Mouse (Mus musculus) limb, embryonic 13.5 days (tissue): ENCODE measurements around the gene Srpk2. TPM values are rescaled to one million over a fixed set of nuclear protein-coding genes. Genes with fewer than 3 reads are reported as not detected.
"Not testable (repeated sequence)": the region's sequence is repeated elsewhere in the genome, so short reads cannot be mapped to it uniquely, and the experiment has no call there.

Source experiments
- ATAC-seq: fragments of 200-750 bp; cut with Nextera tagmentation; 2 replicates; pipeline ENCODE4 v1.8.0; 2017; ENCODE audit warnings: low read depth, moderate number of reproducible peaks, moderate TSS enrichment; ENCODE audit not compliant: low FRiP score
- H3K27ac ChIP-seq: fragments of 300-500 bp; sonication (generic); 2 replicates; pipeline ENCODE4 v1.5.1; 2015; ENCODE audit warnings: inconsistent platforms, mild to moderate bottlenecking, moderate library complexity
- H3K27me3 ChIP-seq: fragments of 300-500 bp; sonication (generic); 2 replicates; pipeline ENCODE4 v1.6.1; 2015; ENCODE audit warnings: mild to moderate bottlenecking, inconsistent platforms
- H3K36me3 ChIP-seq: fragments of 300-500 bp; sonication (generic); 2 replicates; pipeline ENCODE4 v1.6.1; 2015; ENCODE audit warnings: inconsistent platforms, mild to moderate bottlenecking, moderate library complexity
- H3K4me1 ChIP-seq: fragments of 300-500 bp; sonication (generic); 2 replicates; pipeline ENCODE4 v1.6.1; 2015; ENCODE audit warnings: inconsistent platforms
- H3K4me2 ChIP-seq: fragments of 300-500 bp; sonication (generic); replicated peaks from 2 replicates; pipeline ENCODE4 v1.6.1; 2015; ENCODE audit warnings: inconsistent platforms, mild to moderate bottlenecking, moderate library complexity
- H3K4me3 ChIP-seq: fragments of 300-500 bp; sonication (generic); 2 replicates; pipeline ENCODE4 v1.5.1; 2015; ENCODE audit warnings: moderate library complexity, mild to moderate bottlenecking, inconsistent platforms
- H3K9ac ChIP-seq: fragments of 300-500 bp; sonication (generic); 2 replicates; pipeline ENCODE4 v1.6.1; 2015; ENCODE audit warnings: mild to moderate bottlenecking, inconsistent platforms
- H3K9me3 ChIP-seq: fragments of 300-500 bp; sonication (generic); 2 replicates; pipeline ENCODE4 v1.6.1; 2016; ENCODE audit warnings: inconsistent platforms
- WGBS: fragments of 180-500 bp; shearing (Covaris S2); methylation state at CpG from one replicate; pipeline ENCODE4 v1.1.7; 2015; 5-methylcytosine and 5-hydroxymethylcytosine counted together
- polyA plus RNA-seq: library from polyadenylated mRNA; unstranded; fragments of >200 nt; fragmentation: Nextera tagmentation; extraction: Ambion mirVana; gene quantifications from 2 replicates; pipeline ENCODE4 v1.2.1, GENCODE M21; 2015

Gene Srpk2
- polyA plus RNA-seq, 1 experiment from 2014 or later, result 73.7 TPM

DNA sequence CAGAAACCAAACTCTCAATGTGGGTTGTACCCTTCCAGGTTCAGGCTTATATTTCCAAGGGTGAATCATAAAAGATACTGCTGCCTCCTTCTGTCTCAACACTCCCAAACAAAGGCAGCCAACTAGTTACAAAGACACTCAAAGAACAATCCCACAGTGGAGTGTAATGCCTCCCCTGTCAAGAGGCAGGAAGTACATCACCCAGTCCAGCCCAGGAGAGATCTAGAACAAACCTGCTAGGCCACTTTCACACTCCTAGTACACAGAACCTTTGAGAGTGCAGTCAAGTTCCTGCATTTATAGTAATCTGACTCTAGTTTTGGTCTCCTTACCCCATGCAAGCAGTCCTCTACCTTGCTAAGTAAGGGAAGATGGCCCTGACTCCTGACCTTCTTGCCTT, 18.5 kb downstream of the Srpk2 start:
- H3K9ac ChIP-seq, result no peak overlapping the region
- no peak overlapping the region for H3K4me2 ChIP-seq
- no peak for ATAC-seq
- H3K4me1 ChIP-seq, result peaks cover 3% of the 10 kb centered on the region; the same call in 1 of the 2 replicates
- no peak overlapping the region for H3K4me3 ChIP-seq
- H3K27ac ChIP-seq, result no peak overlapping the region
- peaks cover 3% of the 10 kb centered on the region for H3K36me3 ChIP-seq
- H3K9me3 ChIP-seq, result no peaks in the 10 kb centered on the region
- H3K27me3 ChIP-seq, result no peaks in the 10 kb centered on the region

DNA sequence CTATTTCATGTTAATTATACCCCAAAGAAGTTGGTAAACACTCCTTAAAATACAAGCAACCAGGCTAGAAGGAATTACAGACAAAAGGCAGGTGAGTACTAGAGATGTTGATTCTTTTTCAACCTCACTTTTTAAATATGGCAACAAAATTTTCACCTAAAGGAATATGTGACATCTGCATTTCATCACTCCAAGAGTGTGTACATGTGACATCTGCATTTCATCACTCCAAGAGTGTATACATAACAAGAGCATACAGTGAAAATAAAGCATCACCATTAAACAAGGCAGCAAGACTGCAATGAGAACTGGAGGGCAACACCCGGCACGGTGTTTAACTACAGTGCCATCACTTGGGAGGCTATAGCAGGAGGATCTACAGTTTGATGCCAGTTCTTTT, 23.2 kb downstream of the Srpk2 start:
- Histone ChIP-seq H3K4me1 (peaks cover 3% of the 10 kb centered on the region; the same call in 1 of the 2 replicates), H3K9ac (no peak overlapping the region), H3K4me2 (no peak overlapping the region), H3K9me3 (no peaks in the 10 kb centered on the region), H3K27me3 (no peaks in the 10 kb centered on the region), H3K27ac (no peak overlapping the region), H3K36me3 (no peaks in the 10 kb centered on the region), H3K4me3 (no peak overlapping the region)
- 80% methylated on average over 2 of the region's 2 CpGs for WGBS
- ATAC-seq, result no peak

DNA sequence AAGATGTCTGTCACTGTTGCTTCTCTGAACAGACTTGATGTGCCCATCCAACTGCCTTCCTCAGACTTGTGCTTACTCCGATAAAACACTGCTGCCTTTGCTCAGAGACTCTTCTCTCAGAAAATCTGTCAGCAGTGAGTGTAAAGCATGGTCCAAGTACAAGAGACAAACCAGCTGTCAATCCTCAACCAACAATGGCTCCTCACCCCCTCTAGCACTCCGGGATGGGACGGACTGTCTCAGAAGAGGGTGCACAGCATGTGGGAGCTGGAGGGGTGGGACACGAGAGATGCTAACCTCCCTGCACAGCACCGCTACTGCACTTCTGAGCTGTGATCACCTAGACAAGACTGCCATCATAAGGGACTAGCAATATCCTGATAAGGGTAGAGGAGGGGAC, 26.4 kb downstream of the Srpk2 start:
- no peak for ATAC-seq
- WGBS, result 87% methylated on average over 5 of the region's 5 CpGs
- Histone ChIP-seq H3K4me1 (peaks cover 6% of the 10 kb centered on the region), H3K27me3 (no peaks in the 10 kb centered on the region), H3K27ac (no peak overlapping the region), H3K4me3 (no peak overlapping the region), H3K9ac (no peak overlapping the region), H3K36me3 (no peaks in the 10 kb centered on the region), H3K9me3 (no peaks in the 10 kb centered on the region), H3K4me2 (no peak overlapping the region)

DNA sequence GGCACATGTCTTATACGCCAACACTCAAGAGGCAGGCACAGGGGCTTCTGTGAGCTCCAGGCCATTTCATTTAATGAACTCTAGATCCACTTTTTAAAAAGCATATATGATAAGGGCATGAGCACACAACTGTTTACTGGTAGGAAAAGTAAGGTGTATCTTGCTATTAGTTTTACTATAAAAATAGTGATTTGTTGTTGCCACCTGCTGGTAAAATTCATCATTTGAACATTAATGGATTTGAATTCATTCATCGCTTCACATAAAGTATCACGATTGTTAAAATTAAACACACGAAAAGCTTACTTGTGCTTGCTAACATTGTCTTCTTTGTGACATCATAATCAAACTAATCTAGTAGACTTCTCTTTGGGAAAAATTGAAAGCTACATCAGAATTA, 27.8 kb downstream of the Srpk2 start:
- Histone ChIP-seq H3K27me3 (no peaks in the 10 kb centered on the region), H3K4me3 (no peak overlapping the region), H3K4me2 (no peak overlapping the region), H3K9me3 (no peaks in the 10 kb centered on the region), H3K4me1 (peaks cover 6% of the 10 kb centered on the region), H3K27ac (no peak overlapping the region), H3K9ac (no peak overlapping the region), H3K36me3 (no peaks in the 10 kb centered on the region)
- no peak for ATAC-seq
- 90% methylated on average over 4 of the region's 4 CpGs for WGBS

DNA sequence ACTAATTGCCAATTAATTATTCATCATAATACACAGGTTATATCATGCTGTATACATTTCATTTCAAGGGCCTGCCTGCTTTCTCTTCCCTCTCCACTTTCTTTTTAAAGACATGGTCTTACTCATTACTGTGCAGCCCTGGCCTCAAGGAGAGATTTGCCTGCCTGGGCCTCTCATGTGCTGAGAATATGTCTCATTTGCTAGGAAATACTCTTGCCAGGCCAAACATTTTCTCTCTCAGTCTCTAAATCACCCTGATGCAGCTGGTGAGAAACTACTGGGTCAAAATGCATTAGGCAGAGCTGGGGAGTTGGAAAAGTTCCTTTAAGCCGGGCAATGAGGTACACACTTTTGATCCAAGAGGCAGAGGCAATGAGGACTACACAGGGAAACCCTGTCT, 29.4 kb downstream of the Srpk2 start:
- H3K4me2 ChIP-seq, result no peak overlapping the region
- H3K9me3 ChIP-seq, result no peaks in the 10 kb centered on the region
- H3K4me3 ChIP-seq, result no peak overlapping the region
- no peaks in the 10 kb centered on the region for H3K36me3 ChIP-seq
- WGBS, result 77% methylated on average over 1 of the region's 1 CpGs
- H3K4me1 ChIP-seq, result peaks cover 6% of the 10 kb centered on the region; the same call in 1 of the 2 replicates
- no peak overlapping the region for H3K9ac ChIP-seq
- H3K27ac ChIP-seq, result no peak overlapping the region
- ATAC-seq, result no peak
- H3K27me3 ChIP-seq, result no peaks in the 10 kb centered on the region

DNA sequence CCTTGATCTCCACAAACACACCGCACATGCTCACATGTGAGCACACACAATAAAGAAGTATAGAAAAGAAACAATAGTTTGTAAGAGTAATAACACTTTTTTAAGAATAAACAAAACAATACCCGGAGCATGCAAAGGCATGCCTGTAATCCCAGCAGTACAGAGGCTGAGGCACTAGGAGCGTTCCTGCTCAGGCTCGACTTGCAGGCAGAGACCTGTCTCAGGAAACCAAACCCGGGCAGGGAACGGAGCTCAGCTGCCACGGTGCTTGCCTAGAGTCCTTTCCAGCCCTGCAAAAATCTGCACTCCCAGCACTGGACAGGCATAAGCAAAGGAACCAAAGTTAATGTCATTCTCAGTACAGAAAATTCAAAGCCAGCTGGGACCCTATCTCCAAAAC, 32.1 kb downstream of the Srpk2 start:
- no peaks in the 10 kb centered on the region for H3K27me3 ChIP-seq
- WGBS, result 57% methylated on average over 7 of the region's 7 CpGs
- H3K36me3 ChIP-seq, result no peaks in the 10 kb centered on the region
- H3K4me2 ChIP-seq, result no peak overlapping the region
- H3K27ac ChIP-seq, result no peak overlapping the region
- no peak for ATAC-seq
- peaks cover 6% of the 10 kb centered on the region; the same call in 1 of the 2 replicates for H3K4me1 ChIP-seq
- no peak overlapping the region for H3K9ac ChIP-seq
- no peaks in the 10 kb centered on the region for H3K9me3 ChIP-seq
- no peak overlapping the region for H3K4me3 ChIP-seq

DNA sequence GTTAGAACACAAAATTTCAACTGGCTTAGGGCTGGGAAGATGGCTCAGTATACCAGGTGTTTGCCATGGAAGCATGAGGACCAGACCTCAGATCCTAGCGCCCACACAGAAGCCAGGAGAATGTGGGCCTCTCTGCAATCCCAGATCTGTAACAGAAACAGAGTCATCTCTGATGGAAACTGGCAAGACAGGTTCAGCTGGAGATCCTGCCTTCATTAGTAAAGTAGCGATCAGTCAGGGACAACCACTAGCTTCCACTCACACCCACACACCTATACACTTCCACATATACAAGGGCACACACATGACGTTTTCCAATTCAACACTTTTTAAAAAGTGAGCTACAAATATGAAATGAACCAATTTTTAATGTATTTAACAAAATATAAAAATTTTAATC, 32.6 kb downstream of the Srpk2 start:
- Histone ChIP-seq H3K4me2 (no peak overlapping the region), H3K36me3 (no peaks in the 10 kb centered on the region), H3K9me3 (no peaks in the 10 kb centered on the region), H3K27ac (no peak overlapping the region), H3K27me3 (no peaks in the 10 kb centered on the region), H3K9ac (no peak overlapping the region), H3K4me1 (peaks cover 6% of the 10 kb centered on the region; the same call in 1 of the 2 replicates), H3K4me3 (no peak overlapping the region)
- 77% methylated on average over 3 of the region's 3 CpGs for WGBS
- no peak for ATAC-seq

DNA sequence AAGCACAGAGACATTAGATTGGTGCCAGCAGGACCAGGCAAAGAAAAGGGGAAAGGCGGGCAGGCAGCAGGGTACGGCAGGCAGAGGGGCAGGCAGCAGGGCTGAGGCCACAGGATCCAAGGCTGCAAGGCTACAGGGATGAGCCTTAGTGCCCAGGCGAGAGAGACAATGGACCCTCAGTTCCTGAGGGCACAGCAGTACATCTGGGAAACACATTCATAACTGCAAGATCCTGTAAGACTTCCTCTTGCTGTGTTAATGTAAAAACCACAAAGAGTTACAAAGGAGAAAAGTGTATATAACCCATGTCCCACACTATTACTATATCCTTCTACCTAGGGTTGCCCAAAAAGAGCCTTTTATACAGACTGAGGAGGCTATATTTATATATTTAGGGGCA, 33.9 kb downstream of the Srpk2 start:
- Histone ChIP-seq H3K36me3 (no peaks in the 10 kb centered on the region), H3K4me1 (peaks cover 6% of the 10 kb centered on the region; the same call in 1 of the 2 replicates), H3K4me3 (no peak overlapping the region), H3K9ac (no peak overlapping the region), H3K9me3 (no peaks in the 10 kb centered on the region), H3K27ac (no peak overlapping the region), H3K27me3 (no peaks in the 10 kb centered on the region), H3K4me2 (no peak overlapping the region)
- WGBS, result 73% methylated on average over 3 of the region's 3 CpGs
- ATAC-seq, result no peak

DNA sequence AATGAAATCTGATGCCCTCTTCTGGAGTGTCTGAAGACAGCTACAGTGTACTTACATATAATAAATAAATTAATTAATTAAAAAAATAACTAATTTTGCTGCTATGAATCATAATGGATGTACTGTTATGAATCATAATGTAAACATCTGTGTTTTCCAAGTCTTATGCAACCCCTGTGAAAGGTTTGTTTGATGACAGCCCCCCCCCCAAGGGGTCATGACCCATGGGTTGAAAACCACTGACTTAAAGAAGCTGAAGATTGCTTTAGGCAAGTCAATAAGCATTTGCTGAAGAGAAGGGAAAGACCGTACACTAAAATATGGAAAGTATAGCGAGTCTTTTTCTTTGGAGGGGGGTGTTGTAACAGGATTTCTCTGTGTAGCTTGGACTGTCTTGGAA, 35.2 kb downstream of the Srpk2 start:
- no peaks in the 10 kb centered on the region for H3K36me3 ChIP-seq
- no peak overlapping the region for H3K9ac ChIP-seq
- peaks cover 6% of the 10 kb centered on the region for H3K4me1 ChIP-seq
- no peak for ATAC-seq
- no peaks in the 10 kb centered on the region for H3K9me3 ChIP-seq
- H3K27me3 ChIP-seq, result no peaks in the 10 kb centered on the region
- H3K4me2 ChIP-seq, result no peak overlapping the region
- no peak overlapping the region for H3K27ac ChIP-seq
- 87% methylated on average over 2 of the region's 2 CpGs for WGBS
- no peak overlapping the region for H3K4me3 ChIP-seq

DNA sequence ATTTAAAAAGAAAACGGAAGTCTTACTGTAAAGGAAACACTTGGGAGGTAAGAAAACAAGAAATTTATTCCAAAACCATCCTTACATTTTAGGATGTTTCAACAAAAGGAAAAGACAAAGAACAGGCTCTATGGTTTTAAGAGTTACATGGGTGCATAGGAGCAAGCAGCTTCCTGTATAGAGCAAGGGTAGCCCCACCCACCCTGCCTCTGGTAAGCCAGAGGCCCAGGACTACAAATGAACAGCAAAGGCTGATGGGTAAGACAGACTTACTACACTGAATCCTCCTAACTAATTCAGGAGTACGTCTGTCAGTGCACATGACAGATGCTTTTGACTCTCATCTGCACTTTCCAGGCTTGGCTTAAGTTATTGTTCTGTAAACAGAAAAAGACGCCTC, 38.7 kb downstream of the Srpk2 start:
- peaks cover 10% of the 10 kb centered on the region for H3K4me1 ChIP-seq
- H3K27ac ChIP-seq, result no peak overlapping the region
- no peak for ATAC-seq
- no peak overlapping the region for H3K4me3 ChIP-seq
- no peaks in the 10 kb centered on the region for H3K36me3 ChIP-seq
- 79% methylated on average over 3 of the region's 3 CpGs for WGBS
- no peaks in the 10 kb centered on the region for H3K9me3 ChIP-seq
- H3K9ac ChIP-seq, result no peak overlapping the region
- no peaks in the 10 kb centered on the region for H3K27me3 ChIP-seq
- no peak overlapping the region for H3K4me2 ChIP-seq

DNA sequence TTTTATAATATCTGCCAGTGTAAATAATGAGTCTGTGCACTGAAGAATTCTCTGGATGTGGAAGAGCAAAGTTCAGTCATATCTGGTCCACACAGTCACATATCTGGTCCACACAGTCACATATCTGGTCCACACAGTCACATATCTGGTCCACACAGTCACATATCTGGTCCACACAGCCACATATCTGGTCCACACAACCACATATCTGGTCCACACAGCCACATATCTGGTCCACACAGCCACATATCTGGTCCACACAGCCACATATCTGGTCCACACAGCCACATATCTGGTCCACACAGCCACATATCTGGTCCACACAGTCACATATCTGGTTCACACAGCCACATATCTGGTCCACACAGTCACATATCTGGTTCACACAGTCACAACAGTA, 45.2 kb downstream of the Srpk2 start:
- not testable (repeated sequence) for H3K4me3 ChIP-seq, H3K27me3 ChIP-seq, H3K27ac ChIP-seq, H3K9ac ChIP-seq, H3K36me3 ChIP-seq, H3K4me1 ChIP-seq, H3K4me2 ChIP-seq, ATAC-seq, H3K9me3 ChIP-seq

DNA sequence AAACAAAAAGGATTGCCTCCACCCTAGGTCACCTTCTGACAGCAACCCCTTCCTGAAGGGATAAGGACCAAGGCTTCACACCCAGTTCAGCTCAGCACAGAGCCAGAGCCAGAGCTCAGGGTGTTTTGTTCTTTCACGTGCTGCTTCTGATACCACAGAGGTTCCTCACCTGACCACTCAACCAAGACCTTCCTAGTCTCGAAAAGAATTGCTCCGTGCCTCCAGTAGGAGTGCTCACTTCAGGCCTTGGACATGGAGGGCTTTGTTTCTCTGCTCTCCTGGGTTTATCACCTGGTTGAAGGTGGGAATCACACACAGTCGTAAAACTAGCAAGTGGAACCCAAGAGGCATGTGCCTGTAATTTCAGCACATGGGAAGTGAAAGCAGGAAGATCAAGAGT, 46.4 kb downstream of the Srpk2 start:
- Histone ChIP-seq H3K4me1 (no peaks in the 10 kb centered on the region), H3K9ac (no peak overlapping the region), H3K27ac (no peak overlapping the region), H3K4me2 (no peak overlapping the region), H3K36me3 (no peaks in the 10 kb centered on the region), H3K4me3 (no peak overlapping the region), H3K9me3 (no peaks in the 10 kb centered on the region), H3K27me3 (no peaks in the 10 kb centered on the region)
- 83% methylated on average over 4 of the region's 4 CpGs for WGBS
- no peak for ATAC-seq

DNA sequence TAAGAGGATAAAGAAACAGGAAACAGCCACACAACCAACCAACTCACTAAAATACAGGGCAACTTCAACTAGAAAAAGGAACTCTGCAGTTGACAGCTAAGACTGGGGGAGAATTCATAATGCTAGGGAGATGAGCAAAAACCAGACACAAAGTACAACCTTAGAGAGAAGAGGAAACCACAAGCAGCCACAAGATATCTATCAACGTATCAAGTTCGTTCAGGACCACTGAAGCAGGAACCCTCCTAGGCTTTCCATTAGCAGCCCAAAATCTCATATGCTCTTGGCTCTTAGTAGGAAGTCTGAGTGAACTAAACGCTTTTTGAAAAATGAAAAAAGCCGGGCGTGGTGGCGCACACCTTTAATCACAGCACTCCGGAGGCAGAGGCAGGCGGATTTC, 47.1 kb downstream of the Srpk2 start:
- H3K27me3 ChIP-seq, result no peaks in the 10 kb centered on the region
- H3K4me1 ChIP-seq, result no peaks in the 10 kb centered on the region
- no peak for ATAC-seq
- H3K9ac ChIP-seq, result no peak overlapping the region
- H3K36me3 ChIP-seq, result no peaks in the 10 kb centered on the region
- 93% methylated on average over 8 of the region's 8 CpGs for WGBS
- H3K27ac ChIP-seq, result no peak overlapping the region
- H3K9me3 ChIP-seq, result no peaks in the 10 kb centered on the region
- no peak overlapping the region for H3K4me2 ChIP-seq
- H3K4me3 ChIP-seq, result no peak overlapping the region
